Mouse (Mus musculus) embryonic facial prominence, embryonic 14.5 days (tissue): ENCODE data around the gene Ntsr1. TPM values are rescaled to one million over a fixed set of nuclear protein-coding genes. Genes with fewer than 3 reads are reported as not detected.

Experiments
- ATAC-seq: fragments of 200-750 bp; cut with Nextera tagmentation; 2 replicates; pipeline ENCODE4 v1.8.0; 2017; ENCODE audit warnings: low read depth, moderate number of reproducible peaks, moderate TSS enrichment
- DNase-seq: peaks from one replicate; pipeline ENCODE4 v3.0.0-alpha.2; 2015; ENCODE audit warnings: low spot score
- H3K27ac ChIP-seq: fragments of 300-500 bp; sonication (generic); replicated peaks from 2 replicates; pipeline ENCODE4 v1.5.1; 2014; ENCODE audit warnings: low read depth, mild to moderate bottlenecking, low read length, moderate library complexity
- H3K27me3 ChIP-seq: fragments of 300-500 bp; sonication (generic); replicated peaks from 2 replicates; pipeline ENCODE4 v1.6.1; 2014; ENCODE audit warnings: low read length; ENCODE audit not compliant: control insufficient read depth, insufficient read depth
- H3K36me3 ChIP-seq: fragments of 300-500 bp; sonication (generic); 2 replicates; pipeline ENCODE4 v1.6.1; 2014; ENCODE audit warnings: low read length, mixed read lengths; ENCODE audit not compliant: control insufficient read depth, insufficient read depth
- H3K4me1 ChIP-seq: fragments of 300-500 bp; sonication (generic); 2 replicates; pipeline ENCODE4 v1.6.1; 2014; ENCODE audit warnings: antibody characterized with exemption, low read length; ENCODE audit not compliant: control insufficient read depth, insufficient read depth
- H3K4me2 ChIP-seq: fragments of 300-500 bp; sonication (generic); 2 replicates; pipeline ENCODE4 v1.6.1; 2014; ENCODE audit warnings: low read depth, mild to moderate bottlenecking, low read length, moderate library complexity, mixed read lengths
- H3K4me3 ChIP-seq: fragments of 300-500 bp; sonication (generic); 2 replicates; pipeline ENCODE4 v1.5.1; 2014; ENCODE audit warnings: low read depth, mild to moderate bottlenecking, low read length
- H3K9ac ChIP-seq: fragments of 300-500 bp; sonication (generic); 2 replicates; pipeline ENCODE4 v1.6.1; 2014; ENCODE audit warnings: low read depth, mild to moderate bottlenecking, low read length, moderate library complexity, mixed read lengths
- H3K9me3 ChIP-seq: fragments of 300-500 bp; sonication (generic); 2 replicates; pipeline ENCODE4 v1.6.1; 2016; ENCODE audit warnings: low read length; ENCODE audit not compliant: control insufficient read depth
- WGBS: fragments of 180-500 bp; shearing (Covaris S2); extraction: QIAGEN DNeasy Blood & Tissue Kit; methylation state at CpG from one replicate; pipeline ENCODE4 v1.1.7; 2014; 5-methylcytosine and 5-hydroxymethylcytosine counted together
- polyA plus RNA-seq: library from polyadenylated mRNA; unstranded; fragments of >200 nt; fragmentation: Nextera tagmentation; extraction: Ambion mirVana; gene quantifications from 2 replicates; pipeline ENCODE4 v1.2.1, GENCODE M21; 2014

Ntsr1 gene
- polyA plus RNA-seq, 1 experiment from 2014 or later: 0.70 TPM

- ATAC-seq: no peak
- H3K4me2 ChIP-seq: no peak overlapping the region
- WGBS: 49% methylated on average over 3 of the region's 3 CpGs
- H3K27me3 ChIP-seq: no peaks in the 10 kb centered on the region
- no peak overlapping the region for H3K27ac ChIP-seq
- H3K36me3 ChIP-seq: no peaks in the 10 kb centered on the region
- H3K4me1 ChIP-seq: peaks cover 4% of the 10 kb centered on the region
- H3K9me3 ChIP-seq: no peaks in the 10 kb centered on the region
- H3K9ac ChIP-seq: no peak overlapping the region
- no peak for DNase-seq
- no peak overlapping the region for H3K4me3 ChIP-seq
Observed at GRCm38 (mm10) chr2:180513019-180513418, 13.2 kb downstream of the Ntsr1 start.

GRCm38 (mm10) chr2:180513835-180514234 is 14.1 kb downstream of the Ntsr1 start:
- ATAC-seq: no peak
- DNase-seq: no peak
- 52% methylated on average over 4 of the region's 4 CpGs for WGBS
- Histone ChIP-seq H3K27ac (no peak overlapping the region), H3K4me1 (peaks cover 4% of the 10 kb centered on the region), H3K4me2 (no peak overlapping the region), H3K4me3 (no peak overlapping the region), H3K9ac (no peak overlapping the region), H3K9me3 (no peaks in the 10 kb centered on the region), H3K27me3 (no peaks in the 10 kb centered on the region), H3K36me3 (no peaks in the 10 kb centered on the region)

DNA sequence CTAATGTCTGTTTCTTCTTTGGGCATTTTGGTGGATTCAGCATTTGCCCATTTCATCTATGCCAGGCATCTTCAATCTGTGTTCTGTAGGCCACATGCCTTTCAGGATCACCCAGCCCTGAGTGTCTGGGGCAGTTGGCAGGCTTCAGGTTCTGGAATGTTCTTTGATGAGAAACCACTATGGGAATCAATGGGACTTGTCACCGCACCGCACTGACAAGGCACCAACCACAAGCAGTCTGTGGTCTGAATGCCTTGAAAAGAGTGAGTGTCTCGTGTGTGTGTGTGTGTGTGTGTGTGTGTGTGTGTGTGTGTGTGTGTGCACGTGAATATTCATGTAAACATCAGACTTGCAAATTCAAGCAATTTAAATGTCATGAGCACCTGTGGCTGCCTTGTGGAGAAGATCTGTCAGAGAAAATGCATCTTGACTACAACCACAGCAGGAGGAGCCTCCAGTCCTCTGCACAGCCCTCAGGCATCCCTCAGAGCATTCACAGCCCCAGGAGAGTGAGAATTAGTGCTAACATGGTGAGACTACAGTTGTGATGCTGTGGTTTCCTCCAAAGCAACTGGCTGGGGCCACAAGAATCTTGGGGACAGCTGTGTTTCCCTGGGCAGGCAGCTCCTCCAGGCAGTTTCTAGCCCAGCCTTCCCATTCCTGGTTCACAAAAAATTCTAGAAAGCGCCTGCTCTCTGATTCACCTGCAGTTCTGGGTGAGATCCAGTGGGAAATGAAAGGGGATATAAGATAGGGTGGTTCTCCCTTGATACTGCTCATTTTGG is 21.9 kb downstream of the Ntsr1 start:
- 69% methylated on average over 5 of the region's 5 CpGs for WGBS
- H3K27me3 ChIP-seq: peaks cover 13% of the 10 kb centered on the region; the same call in 1 of the 2 replicates
- H3K4me2 ChIP-seq: no peak overlapping the region
- DNase-seq (no peak), ATAC-seq (no peak)
- H3K36me3 ChIP-seq: no peaks in the 10 kb centered on the region
- H3K4me3 ChIP-seq: no peak overlapping the region
- H3K9me3 ChIP-seq: no peaks in the 10 kb centered on the region
- no peak overlapping the region for H3K27ac ChIP-seq
- no peaks in the 10 kb centered on the region for H3K4me1 ChIP-seq
- no peak overlapping the region for H3K9ac ChIP-seq

- H3K9me3 ChIP-seq: no peaks in the 10 kb centered on the region
- no peak for ATAC-seq
- WGBS: 56% methylated on average over 2 of the region's 4 CpGs
Observed at GRCm38 (mm10) chr2:180522825-180523224, 23.0 kb downstream of the Ntsr1 start.

DNA sequence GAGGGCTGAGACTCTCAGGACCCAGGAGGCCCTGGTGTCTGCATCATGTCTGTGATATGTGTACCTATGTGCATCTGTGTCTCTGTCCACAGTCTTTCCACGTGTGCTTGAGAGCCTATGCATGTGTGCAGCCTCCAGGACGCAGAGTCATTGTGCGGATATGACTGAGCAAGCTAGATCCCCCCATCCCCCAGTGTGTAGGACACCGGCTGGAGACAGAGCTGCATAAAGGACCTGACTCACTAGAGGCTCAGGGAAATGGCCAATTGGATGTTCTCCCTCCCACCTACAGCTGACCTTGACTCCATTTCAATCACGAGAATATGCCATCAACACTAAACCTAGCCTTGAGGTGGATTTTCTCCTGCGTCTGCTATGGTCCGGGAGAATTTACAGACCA is 27.7 kb downstream of the Ntsr1 start:
- Histone ChIP-seq H3K36me3 (no peaks in the 10 kb centered on the region), H3K9me3 (no peaks in the 10 kb centered on the region), H3K9ac (no peak overlapping the region), H3K4me3 (no peak overlapping the region), H3K4me1 (peaks cover 5% of the 10 kb centered on the region), H3K27ac (no peak overlapping the region), H3K4me2 (no peak overlapping the region), H3K27me3 (peaks cover 26% of the 10 kb centered on the region; the same call in 1 of the 2 replicates)
- DNase-seq (no peak), ATAC-seq (no peak)
- 56% methylated on average over 7 of the region's 7 CpGs for WGBS

More at GRCm38 (mm10) chr2:180522825-180523224, 23.0 kb downstream of the Ntsr1 start:
- no peak overlapping the region for H3K9ac ChIP-seq
- H3K4me2 ChIP-seq: no peak overlapping the region
- H3K4me1 ChIP-seq: no peaks in the 10 kb centered on the region
- no peak overlapping the region for H3K4me3 ChIP-seq
- H3K27me3 ChIP-seq: peaks cover 18% of the 10 kb centered on the region; the same call in 1 of the 2 replicates
- no peak for DNase-seq
- no peaks in the 10 kb centered on the region for H3K36me3 ChIP-seq
- H3K27ac ChIP-seq: no peak overlapping the region

- Histone ChIP-seq H3K4me3 (no peak overlapping the region), H3K4me1 (peaks cover 9% of the 10 kb centered on the region), H3K27me3 (peaks cover 26% of the 10 kb centered on the region; the same call in 1 of the 2 replicates), H3K4me2 (no peak overlapping the region), H3K9ac (no peak overlapping the region), H3K36me3 (no peaks in the 10 kb centered on the region), H3K27ac (no peak overlapping the region), H3K9me3 (no peaks in the 10 kb centered on the region)
- ATAC-seq (no peak), DNase-seq (no peak)
- 16% methylated on average over 7 of the region's 8 CpGs for WGBS
Observed at GRCm38 (mm10) chr2:180527883-180528282, 28.1 kb downstream of the Ntsr1 start.

GRCm38 (mm10) chr2:180530130-180530529 is 30.4 kb downstream of the Ntsr1 start:
- 37% methylated on average over 7 of the region's 7 CpGs for WGBS
- peaks cover 22% of the 10 kb centered on the region; the same call in 1 of the 2 replicates for H3K27me3 ChIP-seq
- ATAC-seq (no peak), DNase-seq (no peak)
- no peaks in the 10 kb centered on the region for H3K9me3 ChIP-seq
- H3K27ac ChIP-seq: no peak overlapping the region
- no peaks in the 10 kb centered on the region for H3K36me3 ChIP-seq
- no peak overlapping the region for H3K4me2 ChIP-seq
- H3K9ac ChIP-seq: no peak overlapping the region
- H3K4me1 ChIP-seq: peaks cover 14% of the 10 kb centered on the region
- H3K4me3 ChIP-seq: no peak overlapping the region

DNA sequence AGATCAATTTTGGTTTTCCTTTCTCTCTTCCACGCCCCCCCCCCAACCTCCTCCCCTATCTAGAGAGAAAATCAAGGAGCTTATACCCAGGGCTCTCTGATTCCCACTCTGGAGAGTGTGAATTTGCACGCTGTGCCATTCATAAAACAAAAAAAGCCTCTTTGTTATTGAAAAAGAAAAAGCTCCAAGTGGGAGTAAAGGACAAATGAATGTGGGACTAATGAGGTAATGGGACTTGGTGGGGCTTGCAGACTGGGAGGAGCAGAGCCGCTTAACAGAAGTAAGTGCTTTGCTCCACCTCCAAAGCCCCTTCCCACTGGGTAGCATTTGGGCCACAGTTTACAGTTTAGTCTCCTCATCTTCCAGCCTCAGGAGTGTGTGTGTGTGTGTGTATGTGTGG is 30.8 kb downstream of the Ntsr1 start:
- H3K27me3 ChIP-seq: peaks cover 20% of the 10 kb centered on the region; the same call in 1 of the 2 replicates
- no peak overlapping the region for H3K4me3 ChIP-seq
- no peak overlapping the region for H3K4me2 ChIP-seq
- H3K36me3 ChIP-seq: no peaks in the 10 kb centered on the region
- H3K9ac ChIP-seq: no peak overlapping the region
- WGBS: 19% methylated on average over 2 of the region's 3 CpGs
- no peaks in the 10 kb centered on the region for H3K9me3 ChIP-seq
- peaks cover 14% of the 10 kb centered on the region for H3K4me1 ChIP-seq
- H3K27ac ChIP-seq: no peak overlapping the region
- no peak for ATAC-seq
- no peak for DNase-seq
